Mouse (Mus musculus): ENCODE results near the gene Sltm. TPM values are rescaled to one million over a fixed set of nuclear protein-coding genes. Genes with fewer than 3 reads are reported as not detected.

Gene Sltm
- total and polyA plus RNA-seq, 3 experiments, result 44.0 to 70.0 (median 62.3) TPM

GRCm38 (mm10) chr9:70636748-70637147, 94.2 kb downstream of the Sltm start:
- DNase-seq (ENCODE audit: low read depth, low spot score), result no peak
- Histone ChIP-seq H3K9ac (ENCODE audit: control insufficient read depth, low read depth, low read length, poor library complexity, severe bottlenecking) (no peak overlapping the region), H3K36me3 (ENCODE audit: control insufficient read depth in 1 of 2, insufficient read depth in 2 of 2, low read length in 2 of 2) (peaks cover 0 to 2% of the 10 kb centered on the region in 2 experiments; a peak in 3 of 4 replicates), H3K9me3 (replicated peaks; ENCODE audit: insufficient read depth, low read length) (no peaks in the 10 kb centered on the region), H3K27ac (ENCODE audit: control insufficient read depth, low read depth, low read length) (no peak overlapping the region), H3K79me2 (ENCODE audit: control insufficient read depth, insufficient read depth, low read length, poor library complexity) (no peaks in the 10 kb centered on the region), H3K27me3 (ENCODE audit: control insufficient read depth in 1 of 2, insufficient read depth in 2 of 2, low read length in 2 of 2) (no peaks in the 10 kb centered on the region), H3K4me3 (ENCODE audit: control insufficient read depth in 1 of 2, insufficient read depth in 1 of 2, low read depth in 2 of 2, low read length in 2 of 2) (no peak overlapping the region), H3K4me1 (ENCODE audit: control insufficient read depth in 1 of 2, insufficient read depth in 2 of 2, low read length in 2 of 2) (peaks cover 4% of the 10 kb centered on the region in 2 experiments; a peak in 2 of 4 replicates)
- TF ChIP-seq EP300 (IDR thresholded peaks at IDR 0.05; ENCODE audit: low read depth in 1 of 2, low read length in 2 of 2) (no peak), RAD21 (IDR thresholded peaks at IDR 0.05; ENCODE audit: low read depth, low read length) (no peak), ZNF384 (IDR thresholded peaks at IDR 0.05; ENCODE audit: low read depth, low read length) (no peak), ZC3H11A (IDR thresholded peaks at IDR 0.05; ENCODE audit: low read depth, low read length) (no peak), RCOR1 (IDR thresholded peaks at IDR 0.05; ENCODE audit: low read depth, low read length) (no peak), POLR2AphosphoS5 (IDR thresholded peaks at IDR 0.05; ENCODE audit: borderline replicate concordance, low read depth, low read length) (no peak), SMC3 (IDR thresholded peaks at IDR 0.05; ENCODE audit: low read depth, low read length) (no peak), TCF12 (IDR thresholded peaks at IDR 0.05; ENCODE audit: low read depth, low read length) (no peak), MAFK (IDR thresholded peaks at IDR 0.05; ENCODE audit: borderline replicate concordance, low read depth, low read length) (no peak), GATA1 (IDR thresholded peaks at IDR 0.05; ENCODE audit: low read depth, low read length) (no peak), ZMIZ1 (IDR thresholded peaks at IDR 0.05; ENCODE audit: low read depth, low read length) (no peak), E2F4 (IDR thresholded peaks at IDR 0.05; ENCODE audit: borderline replicate concordance, low read depth, low read length) (no peak), POLR2A (IDR thresholded peaks at IDR 0.05; ENCODE audit: control insufficient read depth in 1 of 2, insufficient read depth in 1 of 2, low read depth in 1 of 2, low read length in 2 of 2, poor library complexity in 1 of 2) (no peak)

Other genes starting within 250 kb of the Sltm start
- gene Ccnb2, start 121.2 kb upstream of the Sltm start, total RNA-seq (2012; rRNA removed), result 86.5 and 103 TPM in 2 replicates
- 100 to 1,000 TPM in 1 of 2 experiments, 10 to 100 TPM in 1; 97.0 to 128 TPM for gene Ccnb2, start 121.2 kb upstream of the Sltm start, polyA plus RNA-seq (2012; ENCODE audit: insufficient read depth in 1 of 2, insufficient read length in 2 of 2, low read depth in 1 of 2, low replicate concordance in 2 of 2, missing spikeins in 1 of 2)
- gene Rnf111, start 39.0 kb upstream of the Sltm start, total RNA-seq (2012; rRNA removed), result 25.2 and 25.4 TPM in 2 replicates
- 10 to 100 TPM; 46.0 to 88.2 TPM for gene Rnf111, start 39.0 kb upstream of the Sltm start, polyA plus RNA-seq (2012; ENCODE audit: insufficient read depth in 1 of 2, insufficient read length in 2 of 2, low read depth in 1 of 2, low replicate concordance in 2 of 2, missing spikeins in 1 of 2)
- 1.3 and 2.0 TPM in 2 replicates for gene Gm10642, start 113.5 kb downstream of the Sltm start, total RNA-seq (2012; rRNA removed)
- 1 to 10 TPM in 1 of 2 experiments, not detected in 1; 1.3 TPM for gene Gm10642, start 113.5 kb downstream of the Sltm start, polyA plus RNA-seq (2012; ENCODE audit: insufficient read depth in 1 of 2, insufficient read length in 2 of 2, low read depth in 1 of 2, low replicate concordance in 2 of 2, missing spikeins in 1 of 2)
- 6.3 and 7.8 TPM in 2 replicates for gene Mindy2, start 114.4 kb downstream of the Sltm start, total RNA-seq (2012; rRNA removed)
- 1 to 10 TPM in 1 of 2 experiments, not detected in 1; 6.8 TPM for gene Mindy2, start 114.4 kb downstream of the Sltm start, polyA plus RNA-seq (2012; ENCODE audit: insufficient read depth in 1 of 2, insufficient read length in 2 of 2, low read depth in 1 of 2, low replicate concordance in 2 of 2, missing spikeins in 1 of 2)
- 20.3 and 23.1 TPM in 2 replicates for gene Adam10, start 136.2 kb downstream of the Sltm start, total RNA-seq (2012; rRNA removed)
- gene Adam10, start 136.2 kb downstream of the Sltm start, polyA plus RNA-seq (2012; ENCODE audit: insufficient read depth in 1 of 2, insufficient read length in 2 of 2, low read depth in 1 of 2, low replicate concordance in 2 of 2, missing spikeins in 1 of 2), result 100 to 1,000 TPM in 1 of 2 experiments, 10 to 100 TPM in 1; 52.0 to 127 TPM